Mouse (Mus musculus) kidney, adult 18-20 months (tissue): ENCODE measurements around the gene Plekha7.

Experiments
- DNase-seq: peaks from one replicate; pipeline ENCODE4 v3.0.0; 2021

Gene Plekha7

GRCm38 (mm10) chr7:116220103-116220707 is 88.0 kb downstream of the Plekha7 start:
- no peak for DNase-seq

DNA sequence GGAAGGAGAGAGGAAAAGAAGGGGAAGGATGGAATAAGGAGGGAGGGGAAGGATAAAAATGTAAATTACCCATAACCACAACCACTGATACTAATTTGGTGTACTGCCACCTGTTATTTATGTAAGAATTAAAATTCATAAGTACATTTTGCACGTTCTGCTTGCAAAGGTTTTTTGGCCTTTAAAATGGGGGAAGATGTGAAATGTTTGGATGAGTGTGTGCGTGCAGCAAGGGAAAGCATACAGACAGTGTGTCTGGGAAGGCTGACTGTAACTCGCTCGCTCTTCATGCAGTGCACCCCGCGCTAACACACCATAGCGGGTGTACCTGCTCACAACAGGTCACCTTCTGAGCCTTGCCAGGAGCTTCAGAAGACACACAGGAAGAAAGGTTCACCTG is 90.4 kb downstream of the Plekha7 start:
- DNase-seq: no peak

DNA sequence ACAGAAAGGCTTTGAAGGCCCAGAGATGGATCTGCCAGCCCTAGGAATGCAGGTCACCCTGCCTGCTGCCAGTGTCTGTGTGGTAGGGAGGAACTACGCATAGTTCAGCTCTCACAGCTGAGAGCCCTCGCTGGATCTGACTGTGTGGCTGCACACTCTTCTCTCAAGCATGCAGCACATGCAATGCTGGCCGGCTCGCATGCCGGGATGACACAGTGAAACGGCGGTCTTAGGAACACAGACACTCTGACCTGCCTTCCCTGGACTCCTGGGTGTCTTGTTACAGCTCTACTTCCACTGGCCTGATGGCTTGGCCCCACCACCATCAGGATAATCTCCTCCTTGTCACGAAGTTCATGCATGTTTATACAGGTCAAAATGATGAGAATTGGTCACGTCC is 96.3 kb downstream of the Plekha7 start:
- DNase-seq: no peak

DNA sequence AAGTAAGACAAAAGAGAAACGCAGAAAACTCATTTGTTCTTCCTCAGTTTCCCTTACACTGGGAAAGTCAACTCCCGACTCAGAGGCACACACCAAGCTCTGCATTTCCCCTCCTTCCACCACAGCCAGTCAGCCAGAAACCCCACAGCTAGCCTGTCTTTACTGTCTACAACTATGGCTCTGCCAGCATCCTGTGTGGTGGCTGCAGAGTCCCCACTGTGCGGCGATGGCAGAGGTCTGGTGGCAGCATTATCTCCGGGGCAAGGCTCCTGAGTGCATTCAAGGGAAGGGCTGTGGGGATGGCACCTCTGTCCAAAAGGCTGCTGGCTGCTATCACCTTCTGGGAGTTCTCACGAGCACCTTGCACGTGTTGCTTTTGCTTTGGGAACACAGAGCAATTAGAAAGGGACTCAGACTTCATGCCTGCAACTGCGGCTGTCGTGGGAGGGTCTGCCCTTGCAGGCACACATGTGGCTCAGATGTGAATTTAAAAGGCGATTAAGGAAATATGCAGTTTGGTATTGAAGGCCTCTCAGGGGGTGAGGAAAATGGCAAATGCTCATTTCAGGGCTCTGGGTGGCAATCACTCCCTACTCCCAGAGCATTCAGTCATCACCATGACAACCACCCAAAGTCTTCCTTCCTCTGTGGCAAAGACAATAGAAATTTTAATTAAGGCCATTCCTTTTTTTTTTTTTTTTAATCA is 98.1 kb downstream of the Plekha7 start:
- no peak for DNase-seq

DNA sequence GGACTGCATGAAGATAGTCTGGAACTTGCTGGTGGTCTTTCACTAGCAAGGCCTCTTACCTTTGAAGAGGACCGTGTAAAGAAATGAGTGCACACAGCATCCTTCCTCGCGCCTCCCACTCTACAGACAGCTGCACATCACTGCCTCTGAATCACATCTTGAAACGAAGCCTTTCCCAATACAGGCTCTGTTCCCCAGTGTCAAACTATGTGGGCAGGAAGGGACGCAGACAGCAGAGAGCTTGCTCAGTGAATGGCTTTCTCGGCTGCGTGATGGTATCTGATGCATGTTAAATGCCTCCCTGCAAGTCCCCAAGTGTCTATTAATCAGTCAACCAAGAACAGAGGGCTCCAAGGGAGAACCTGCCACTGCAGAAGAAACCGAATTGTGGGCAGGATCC is 99.3 kb downstream of the Plekha7 start:
- DNase-seq: no peak

- no peak for DNase-seq
Observed at GRCm38 (mm10) chr7:116206806-116207571, 101.2 kb downstream of the Plekha7 start.

DNA sequence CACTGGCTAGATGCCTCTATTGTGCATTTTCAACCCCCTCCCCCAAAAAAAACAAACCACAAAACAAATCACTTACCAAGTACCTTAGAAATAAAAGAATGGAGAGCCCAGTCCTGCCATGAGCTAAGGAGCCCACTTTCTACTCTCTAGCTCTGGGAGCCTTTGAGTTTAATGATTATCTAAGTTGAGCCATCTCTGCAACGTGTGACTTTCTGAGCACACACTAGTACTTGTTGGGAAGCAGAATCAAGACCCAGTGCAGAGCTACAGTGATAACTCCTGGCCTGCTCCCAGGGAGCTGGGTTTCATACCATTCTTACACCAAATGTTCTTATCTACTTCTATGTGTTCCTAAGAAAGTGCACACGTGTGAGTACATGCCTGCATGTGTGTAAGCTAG is 102.7 kb downstream of the Plekha7 start:
- DNase-seq: no peak

DNA sequence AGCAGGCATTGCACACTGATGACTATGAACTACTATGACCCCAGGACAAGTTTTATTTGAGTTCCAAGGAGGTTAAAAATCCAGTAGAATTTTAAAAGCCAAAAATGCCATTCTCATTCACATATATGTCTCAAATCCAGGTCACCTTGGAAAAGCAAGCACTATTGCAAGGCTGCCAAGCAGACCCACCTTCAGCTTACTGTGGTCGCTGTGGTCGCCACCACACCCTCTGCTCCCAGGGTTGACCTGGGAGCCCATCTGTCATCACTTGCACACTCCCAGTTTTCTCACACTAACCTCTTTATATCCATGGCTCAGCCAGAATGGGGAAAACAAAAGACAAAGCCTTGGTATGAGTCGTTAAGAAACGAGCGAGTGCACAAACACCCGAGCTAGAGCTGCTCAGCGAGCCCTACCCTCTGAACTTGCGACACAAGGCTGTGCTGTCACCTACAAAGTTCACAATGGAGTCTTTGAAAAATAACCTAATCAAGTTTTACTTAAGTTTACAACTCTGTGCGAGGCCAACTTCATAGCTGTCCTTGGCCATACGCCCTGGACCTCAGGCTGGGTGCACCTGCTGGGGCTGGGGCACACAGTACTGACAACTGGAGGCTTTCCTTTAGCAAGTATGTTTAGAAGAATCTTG is 106.0 kb downstream of the Plekha7 start:
- no peak for DNase-seq

DNA sequence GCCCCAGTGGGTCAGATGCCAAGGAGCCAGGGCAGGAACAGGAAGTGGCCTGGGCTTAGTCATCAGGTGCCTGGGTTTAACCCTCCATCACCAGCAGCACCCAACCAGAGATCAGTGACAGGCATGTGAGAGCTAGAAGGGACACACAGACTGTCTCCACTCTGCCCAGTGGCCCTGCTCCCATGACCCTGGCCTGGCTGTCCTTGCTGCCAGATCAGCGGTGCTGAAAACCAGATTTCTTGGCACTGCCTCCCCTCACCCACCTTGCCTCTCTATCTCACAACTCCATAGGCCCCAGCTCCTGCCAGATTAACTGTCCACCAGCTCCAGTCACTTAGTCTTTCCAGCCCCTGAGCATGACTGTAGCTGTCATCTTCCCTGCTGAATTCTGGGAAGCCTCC is 107.2 kb downstream of the Plekha7 start:
- DNase-seq: no peak

DNA sequence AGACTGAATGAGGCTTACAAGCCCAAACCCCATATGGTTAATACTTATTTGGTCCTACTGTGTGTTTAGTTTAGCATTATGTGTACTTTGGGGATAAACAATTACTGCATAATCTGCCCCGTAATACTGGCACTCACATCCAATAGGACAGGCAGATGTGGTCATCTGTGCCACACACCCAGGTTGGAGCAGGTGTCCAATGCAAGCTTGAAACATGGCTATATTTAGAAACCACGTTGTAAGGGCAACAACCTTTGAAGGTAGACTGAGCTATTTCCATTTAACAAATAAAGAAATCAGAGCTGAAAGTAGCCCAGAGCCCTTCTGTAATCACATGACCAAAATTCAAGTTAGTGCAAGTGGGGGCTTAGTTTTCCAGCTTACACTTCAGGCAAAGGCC is 107.6 kb downstream of the Plekha7 start:
- no peak for DNase-seq

- DNase-seq: no peak
Observed at GRCm38 (mm10) chr7:116198902-116199301, 109.3 kb downstream of the Plekha7 start.

- peak; percentile 29 for DNase-seq
Observed at GRCm38 (mm10) chr7:116198407-116198806, 109.8 kb downstream of the Plekha7 start.

DNA sequence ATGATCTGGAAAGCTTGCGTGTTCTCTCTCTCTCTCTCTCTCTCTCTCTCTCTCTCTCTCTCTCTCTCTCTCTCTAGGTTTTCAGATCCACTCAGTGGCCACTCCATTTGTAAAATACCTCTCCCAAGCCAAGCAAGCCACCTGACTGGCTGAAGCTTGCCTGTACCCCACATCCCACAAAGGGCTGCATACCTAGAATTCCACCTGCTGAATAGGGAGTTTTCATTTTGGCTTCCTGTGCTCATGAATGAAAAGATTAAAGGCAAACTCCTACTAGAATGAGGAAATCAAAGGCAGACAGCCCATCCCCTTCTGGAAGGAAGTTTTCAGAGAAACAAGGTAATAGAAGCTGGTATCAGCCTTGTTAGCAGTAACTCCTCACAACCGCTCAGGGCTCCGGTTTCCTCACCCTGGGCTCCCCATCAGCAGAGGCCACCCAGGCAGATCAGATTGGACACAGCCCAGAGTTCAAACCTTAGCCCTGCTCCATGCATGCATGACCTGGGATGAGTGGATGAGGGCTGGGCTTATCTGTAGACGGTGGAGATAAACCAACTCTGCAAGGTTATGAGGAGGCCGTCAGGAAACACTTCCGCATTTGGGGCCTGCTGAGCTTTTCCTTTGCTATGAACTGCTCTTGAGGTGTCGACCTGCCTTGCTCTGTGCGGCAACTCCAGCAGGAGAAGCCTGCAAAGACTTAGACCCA is 111.0 kb downstream of the Plekha7 start:
- DNase-seq: no peak

DNA sequence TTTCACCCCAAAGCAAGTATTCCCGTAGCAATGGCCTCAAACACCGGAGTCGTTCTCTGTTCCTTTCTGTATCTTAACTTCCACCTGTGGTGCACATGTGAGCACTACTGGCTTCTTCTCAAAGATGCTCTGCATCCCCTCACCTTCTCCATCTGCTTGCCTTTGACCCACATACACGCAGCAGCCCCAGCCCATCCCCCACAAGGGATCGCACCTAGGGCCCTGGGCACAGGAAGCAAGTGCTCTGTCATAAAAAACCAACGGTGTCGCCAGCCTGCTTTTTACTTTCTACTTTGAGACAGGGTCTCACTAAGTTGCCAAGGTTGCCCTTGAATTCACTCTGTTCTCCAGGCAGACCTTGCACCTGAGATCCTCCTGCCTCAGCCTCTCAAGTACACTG is 113.2 kb downstream of the Plekha7 start:
- DNase-seq: no peak

DNA sequence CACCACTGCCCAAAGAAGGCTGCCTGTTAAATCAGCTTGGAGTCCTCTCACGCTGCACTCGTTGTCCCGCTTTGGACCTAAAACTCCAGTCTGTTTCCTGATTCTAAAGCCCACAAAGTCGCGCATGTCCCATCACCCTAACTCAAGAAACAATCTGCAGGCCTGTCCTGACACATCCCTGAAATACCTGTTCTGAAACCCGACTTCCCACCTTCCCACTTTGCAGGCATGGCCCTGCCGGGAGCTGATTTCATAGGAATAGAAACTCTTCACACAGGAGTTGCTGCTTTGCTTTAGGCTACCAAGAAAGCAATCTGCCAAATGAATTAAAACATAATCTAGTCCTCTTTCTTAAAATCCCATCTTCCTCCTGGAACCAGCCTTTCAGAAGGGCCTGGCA is 115.2 kb downstream of the Plekha7 start:
- no peak for DNase-seq

GRCm38 (mm10) chr7:116192096-116192595 is 116.0 kb downstream of the Plekha7 start:
- DNase-seq: no peak

DNA sequence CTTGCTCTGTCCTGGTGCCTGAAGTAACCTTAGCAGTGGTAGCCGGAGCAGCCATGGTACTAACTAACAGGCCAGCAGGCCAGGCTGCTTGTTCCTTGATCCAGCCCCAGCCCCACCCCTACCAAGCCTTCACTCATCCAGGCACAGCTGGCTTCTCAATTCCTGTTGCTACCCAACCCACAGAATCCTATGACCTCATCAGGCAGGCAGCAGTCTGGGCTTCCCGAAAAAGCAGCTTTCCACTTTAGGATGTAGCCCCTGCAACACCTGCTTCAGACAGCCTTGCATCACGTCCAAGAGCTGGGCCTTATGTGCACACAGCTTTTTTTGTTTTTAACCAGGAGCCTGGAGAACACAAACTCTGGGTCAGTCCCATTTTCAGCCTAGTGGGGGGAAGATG is 117.0 kb downstream of the Plekha7 start:
- DNase-seq: no peak

- DNase-seq: no peak
Observed at GRCm38 (mm10) chr7:116189708-116190107, 118.5 kb downstream of the Plekha7 start.

- DNase-seq: no peak
Observed at GRCm38 (mm10) chr7:116188391-116188790, 119.8 kb downstream of the Plekha7 start.

DNA sequence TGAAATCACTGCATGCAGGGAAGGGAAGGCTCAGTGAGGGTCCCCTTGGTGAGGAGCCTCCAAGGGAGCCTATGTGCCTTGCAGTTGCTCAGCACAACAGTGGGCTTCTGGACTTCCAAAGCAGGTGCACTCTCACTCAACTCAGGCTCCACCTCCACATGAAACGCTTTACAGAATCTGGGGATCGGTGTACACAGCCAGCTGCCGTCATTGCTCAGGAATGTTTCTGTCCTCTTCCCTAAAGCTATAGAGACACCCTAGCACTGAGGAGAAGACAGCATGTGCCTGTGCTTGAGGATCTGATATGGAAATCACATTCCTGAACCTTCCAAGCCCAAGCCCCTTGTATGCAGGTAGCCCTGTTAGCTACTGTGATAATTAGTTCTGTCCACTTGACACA is 120.7 kb downstream of the Plekha7 start:
- no peak for DNase-seq

- no peak for DNase-seq
Observed at GRCm38 (mm10) chr7:116186847-116187246, 121.3 kb downstream of the Plekha7 start.

DNA sequence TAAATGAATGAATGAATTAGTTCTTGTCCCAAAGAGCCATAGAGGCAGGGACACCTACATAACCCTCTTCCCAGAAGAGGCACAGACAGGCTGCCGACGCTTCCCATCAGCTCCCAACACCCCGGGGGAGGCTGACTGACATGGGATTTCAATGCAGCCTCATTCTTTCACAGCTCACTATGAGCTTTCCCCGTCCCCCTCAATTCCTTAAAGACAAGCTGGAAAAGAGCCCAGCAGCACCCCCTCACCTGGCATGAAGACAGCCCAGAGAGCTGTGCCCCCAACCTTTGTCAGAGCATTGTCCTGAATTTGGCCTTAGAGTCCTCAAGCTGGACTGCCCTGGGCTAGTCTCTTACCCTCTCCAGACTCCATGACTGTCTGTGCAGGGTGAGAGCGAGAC is 122.0 kb downstream of the Plekha7 start:
- no peak for DNase-seq
